Mouse (Mus musculus): Measurements from ENCODE around the gene Tcp11l1.

The Tcp11l1 gene

DNA sequence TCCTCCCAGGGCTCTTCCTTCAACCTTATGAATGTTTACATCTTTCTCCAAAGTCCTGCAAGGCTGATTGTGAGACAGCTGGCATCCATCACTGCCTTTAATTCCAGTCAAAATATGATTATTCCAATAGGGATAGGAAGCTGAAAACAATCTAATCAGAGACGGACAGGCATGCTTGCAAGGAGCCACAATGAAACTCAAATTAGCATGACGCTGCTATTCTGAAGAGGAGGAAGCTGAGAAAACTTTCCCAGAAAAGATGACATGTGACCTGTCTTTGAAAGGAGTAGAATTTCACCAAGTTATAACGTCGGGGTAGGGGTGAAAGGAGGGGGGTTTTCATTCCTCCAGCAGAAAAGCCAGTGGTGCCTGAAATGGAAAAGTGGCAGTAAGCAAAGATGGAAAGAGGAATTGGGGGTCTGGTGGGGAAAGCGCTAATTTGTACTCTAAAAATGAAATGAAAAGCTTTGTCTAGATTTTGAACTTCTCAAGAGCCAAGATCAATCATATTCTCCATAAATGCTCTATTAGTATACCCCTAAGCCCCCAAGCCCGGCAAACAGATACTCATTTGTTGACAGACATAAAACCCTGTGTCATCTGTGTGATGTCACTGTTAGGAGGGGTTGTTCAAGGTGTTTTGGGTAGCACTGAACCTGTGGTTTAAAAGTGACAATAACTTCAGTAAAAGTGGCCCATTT is 1.1 kb downstream of the Tcp11l1 start:
- peak; percentile 18 for DNase-seq (ENCODE audit: low spot score)

DNA sequence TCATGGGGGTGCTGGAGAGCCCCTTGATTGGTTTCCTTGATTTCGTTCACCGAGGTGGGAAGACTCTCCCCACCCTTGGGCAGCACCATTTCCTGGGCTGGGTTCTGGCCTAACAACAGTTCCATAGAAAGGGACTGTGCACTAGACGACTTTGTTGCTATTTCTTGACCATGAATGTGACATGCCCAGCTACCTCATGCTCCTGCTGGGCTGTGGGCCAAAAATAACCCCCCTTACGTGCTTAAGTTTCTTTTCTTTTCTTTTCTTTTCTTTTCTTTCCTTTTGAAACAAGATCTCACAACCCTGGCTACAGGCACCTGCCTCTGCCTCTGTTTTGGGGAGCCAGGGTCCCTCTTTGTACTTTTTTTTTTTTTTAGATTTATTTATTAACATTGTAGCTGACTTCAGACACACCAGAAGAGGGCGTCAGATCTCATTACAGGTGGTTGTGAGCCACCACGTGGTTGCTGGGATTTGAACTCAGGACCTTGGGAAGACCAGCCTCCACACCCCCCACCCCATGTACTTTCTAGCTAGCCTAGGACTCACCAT is 2.1 kb downstream of the Tcp11l1 start:
- DNase-seq (ENCODE audit: low spot score), result no peak

DNA sequence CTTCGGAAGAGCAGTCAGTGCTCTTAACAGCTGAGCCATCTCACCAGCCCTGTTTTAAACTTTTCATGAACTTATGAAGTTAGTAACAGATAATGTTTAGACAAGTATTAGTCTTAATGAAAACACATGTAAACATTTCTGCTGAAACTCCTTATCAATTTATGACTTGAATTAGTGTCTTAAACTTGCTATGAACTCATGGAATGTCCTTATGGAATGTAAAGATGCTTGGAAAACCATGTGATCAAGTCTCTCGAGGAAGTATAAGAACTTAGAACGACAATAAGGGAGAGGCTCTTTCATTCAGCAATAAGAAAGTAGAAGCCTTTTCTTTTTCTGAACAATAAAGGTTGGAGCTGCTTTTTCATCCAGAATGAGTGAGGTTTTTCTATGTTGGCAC is 7.6 kb downstream of the Tcp11l1 start:
- DNase-seq (ENCODE audit: low spot score), result no peak

DNA sequence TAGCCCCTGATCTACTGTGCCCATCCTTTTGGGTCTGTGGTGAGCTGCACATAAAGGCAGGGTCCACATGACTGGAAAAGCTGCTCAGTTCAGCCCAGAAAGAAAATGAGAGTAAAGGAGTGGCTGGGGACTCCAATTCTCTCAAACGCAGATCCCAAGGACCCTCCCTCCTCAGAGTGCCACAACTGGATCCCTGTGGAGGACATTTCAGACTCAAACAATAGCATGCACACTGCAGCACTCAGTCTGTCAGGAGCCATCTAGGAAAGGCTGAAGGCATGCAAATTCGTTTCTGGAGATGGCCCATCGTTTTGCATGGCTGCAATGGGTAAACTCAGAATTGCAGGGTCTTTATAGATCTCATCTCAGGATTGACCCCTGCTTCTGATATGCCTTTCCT is 8.8 kb downstream of the Tcp11l1 start:
- DNase-seq (ENCODE audit: low spot score), result no peak

DNA sequence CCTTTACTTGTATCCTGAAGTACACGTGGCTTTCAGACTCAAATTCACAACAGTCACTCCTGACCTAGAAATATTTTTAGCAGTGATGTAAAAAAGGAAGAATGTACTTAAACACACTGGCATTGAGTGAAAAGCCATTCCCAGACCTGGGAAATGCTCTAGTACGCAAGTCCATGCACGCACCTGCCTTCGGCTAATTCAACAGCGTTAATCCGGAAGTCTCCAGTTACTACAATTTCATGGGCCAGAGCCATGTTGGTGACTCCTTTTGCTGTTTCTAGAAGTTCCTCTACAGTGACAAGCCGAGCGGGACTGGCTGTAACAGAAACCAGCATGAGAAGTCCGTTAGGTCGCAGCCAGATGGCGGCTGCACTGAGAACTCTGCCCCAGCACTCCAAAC is 12.3 kb downstream of the Tcp11l1 start:
- DNase-seq (ENCODE audit: low spot score), result no peak

DNA sequence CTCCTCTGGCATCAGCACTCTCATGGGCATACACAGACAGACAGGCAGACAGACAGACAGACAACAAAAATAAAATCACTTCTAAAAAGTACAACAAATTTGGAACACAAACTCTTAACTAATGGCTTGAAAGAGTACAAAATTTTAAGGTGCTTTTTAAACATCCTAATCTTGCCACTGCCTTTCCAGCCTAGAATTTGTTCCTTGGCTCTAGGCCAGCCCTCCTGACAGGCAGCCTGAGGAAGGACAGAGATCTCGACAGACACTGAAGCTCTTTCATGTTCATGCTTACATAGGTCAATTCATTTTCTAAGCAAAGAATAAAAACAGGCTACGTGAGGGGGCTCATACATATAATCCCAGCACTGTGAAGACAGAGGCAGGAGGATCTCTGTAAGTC is 19.4 kb downstream of the Tcp11l1 start:
- no peak for DNase-seq (ENCODE audit: low spot score)

DNA sequence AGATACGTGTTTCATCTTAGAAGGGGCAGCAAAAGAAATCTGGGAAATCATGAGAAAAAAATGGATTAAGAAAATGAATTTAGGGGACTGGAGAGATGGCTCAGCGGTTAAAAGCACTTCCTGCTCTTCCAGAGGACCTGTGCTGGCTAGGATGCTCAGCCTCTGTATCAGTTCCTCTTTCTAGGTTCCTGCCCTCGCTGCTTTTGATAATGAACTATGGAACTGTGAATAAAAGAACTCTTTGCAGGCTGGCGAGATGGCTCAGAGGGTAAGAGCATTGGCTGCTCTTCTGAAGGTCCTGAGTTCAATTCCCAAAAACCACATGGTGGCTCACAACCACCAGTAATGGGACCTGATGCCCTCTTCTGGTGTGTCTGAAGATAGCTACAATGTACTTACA is 21.2 kb downstream of the Tcp11l1 start:
- no peak for DNase-seq (ENCODE audit: low spot score)

DNA sequence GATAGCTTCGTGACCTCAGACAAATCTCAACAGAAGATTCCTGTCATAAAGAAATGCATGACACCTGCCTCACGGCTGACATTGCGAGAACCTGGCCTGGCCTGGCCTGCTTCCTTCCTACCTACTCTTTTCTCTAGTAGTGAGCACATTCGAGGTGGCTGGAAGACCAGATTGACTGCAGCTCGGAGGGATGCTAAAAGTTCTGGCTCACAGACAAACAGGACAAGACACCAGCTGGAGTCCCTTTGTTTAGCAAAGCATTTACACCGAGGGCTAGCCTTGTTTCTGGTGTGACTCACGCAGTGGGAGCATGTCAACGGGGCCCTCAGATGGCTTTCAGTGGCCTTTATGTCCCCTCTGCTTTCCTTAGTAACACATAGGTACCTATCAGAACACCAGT is 23.2 kb downstream of the Tcp11l1 start:
- no peak for DNase-seq (ENCODE audit: low spot score)

DNA sequence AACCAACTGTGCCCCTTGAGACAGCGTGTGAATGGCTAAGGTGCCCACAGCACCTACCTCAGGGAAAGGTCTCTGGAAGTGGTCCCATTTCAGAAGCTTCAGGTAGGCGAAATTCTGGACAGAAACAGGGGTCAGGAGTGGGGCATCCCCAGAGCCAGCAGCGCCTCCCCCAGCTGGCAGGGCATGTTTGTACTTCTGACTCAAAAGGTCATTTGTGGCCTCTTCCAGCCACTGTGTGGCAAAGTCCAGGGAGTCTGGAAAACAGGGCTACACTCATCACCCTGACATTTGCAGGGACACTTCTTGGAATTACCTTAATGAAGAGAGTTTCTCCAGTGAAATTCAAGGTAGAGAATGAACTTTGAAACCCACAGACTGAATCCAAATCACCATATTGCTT is 23.6 kb downstream of the Tcp11l1 start:
- no peak for DNase-seq (ENCODE audit: low spot score)

DNA sequence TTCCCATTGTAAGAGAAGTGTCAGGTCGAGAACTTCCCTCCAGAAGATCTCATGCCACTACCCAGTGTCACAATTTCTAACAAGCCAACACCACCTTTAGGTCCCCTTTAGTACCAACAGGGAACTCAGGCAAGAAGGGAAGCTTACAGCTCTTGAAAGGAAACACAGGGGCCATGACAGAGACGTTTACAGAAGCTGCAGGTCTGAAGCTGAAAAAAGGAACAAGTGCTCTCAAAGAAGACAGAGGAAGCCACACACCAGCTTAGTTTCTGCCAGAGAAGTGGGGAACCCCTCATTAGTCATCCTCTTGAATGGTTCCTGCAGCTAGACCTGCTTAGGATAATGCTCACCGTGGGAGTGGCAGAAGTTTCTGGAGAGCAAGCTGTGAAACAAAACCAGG is 24.7 kb downstream of the Tcp11l1 start:
- DNase-seq (ENCODE audit: low spot score), result no peak

DNA sequence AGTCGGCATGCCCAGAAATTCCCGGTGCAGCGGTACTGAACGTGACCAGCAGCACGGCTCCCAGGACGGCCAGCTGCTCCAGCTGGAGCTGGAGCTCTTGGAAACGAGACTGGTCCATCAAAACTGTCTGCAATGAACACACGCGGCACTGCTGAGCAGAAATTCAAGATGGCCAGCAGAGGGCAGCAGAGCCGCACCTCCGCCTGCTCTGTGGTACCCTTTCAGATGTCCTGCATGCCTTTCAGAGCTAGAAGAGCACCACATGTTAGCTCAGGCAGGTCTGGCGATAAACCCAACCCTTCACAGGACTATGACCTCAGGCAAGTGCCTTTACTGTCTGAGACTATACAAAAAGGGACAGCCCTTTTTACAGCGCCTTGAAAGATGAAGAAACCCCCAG is 26.6 kb downstream of the Tcp11l1 start:
- peak; percentile 94 for DNase-seq (ENCODE audit: low spot score)

DNA sequence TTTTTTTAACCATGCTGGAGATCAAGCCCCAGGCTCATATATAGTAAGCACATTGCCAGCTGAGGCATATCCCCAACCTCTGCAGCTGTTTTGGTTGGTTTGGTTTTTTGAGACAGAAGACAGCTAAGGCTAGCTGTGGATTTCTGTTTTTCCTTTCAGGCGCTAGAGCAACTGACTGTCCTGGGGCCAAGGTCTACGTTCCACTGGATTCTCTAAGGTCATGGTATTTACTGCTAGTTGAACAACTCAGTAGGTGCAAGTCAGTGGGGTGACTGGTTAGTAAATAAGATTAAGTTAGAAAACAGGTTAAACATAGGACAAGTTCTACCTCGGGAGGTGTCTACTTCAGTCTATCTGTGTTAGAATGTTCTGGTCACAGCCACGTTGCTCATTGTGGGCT is 27.2 kb downstream of the Tcp11l1 start:
- DNase-seq (ENCODE audit: low spot score), result no peak

DNA sequence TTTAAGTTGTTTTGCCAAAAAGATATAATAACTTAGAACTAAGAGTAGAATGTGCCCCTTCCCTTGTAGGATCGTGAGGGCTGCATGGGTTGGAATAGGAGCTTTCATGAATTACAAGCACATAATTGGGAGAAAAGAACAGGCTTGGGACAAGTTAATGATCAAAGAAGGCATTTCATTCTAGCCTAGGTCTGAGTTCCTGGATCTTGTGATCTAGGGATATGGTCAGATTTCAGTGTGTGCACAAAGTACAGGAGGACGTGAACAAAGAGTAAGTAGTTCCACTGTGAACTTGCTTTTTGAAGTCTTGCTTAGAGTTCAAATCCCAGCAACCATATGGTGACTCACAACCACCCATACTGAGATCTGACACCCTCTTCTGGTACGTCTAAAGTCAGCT is 34.6 kb downstream of the Tcp11l1 start:
- DNase-seq (ENCODE audit: low spot score), result no peak

DNA sequence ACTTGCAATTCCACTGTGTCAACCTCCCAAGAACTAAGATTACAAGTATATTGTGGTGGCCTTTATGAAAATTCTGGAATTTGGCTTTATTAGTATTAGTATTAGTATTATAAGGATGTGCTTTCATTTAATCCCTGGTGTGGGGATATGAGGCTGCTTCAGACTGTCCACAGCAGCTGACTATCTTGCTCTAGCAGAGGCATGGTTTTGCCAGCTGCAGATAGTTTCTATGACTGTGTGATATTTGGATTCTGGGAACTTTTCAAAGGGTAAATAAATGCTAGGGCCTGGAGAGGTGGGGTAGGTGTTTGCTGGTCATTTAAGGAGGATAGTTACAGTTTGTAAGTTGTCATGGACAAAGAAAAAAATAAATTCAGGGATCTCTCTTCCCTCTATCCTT is 40.2 kb downstream of the Tcp11l1 start:
- no peak for DNase-seq (ENCODE audit: low spot score)

DNA sequence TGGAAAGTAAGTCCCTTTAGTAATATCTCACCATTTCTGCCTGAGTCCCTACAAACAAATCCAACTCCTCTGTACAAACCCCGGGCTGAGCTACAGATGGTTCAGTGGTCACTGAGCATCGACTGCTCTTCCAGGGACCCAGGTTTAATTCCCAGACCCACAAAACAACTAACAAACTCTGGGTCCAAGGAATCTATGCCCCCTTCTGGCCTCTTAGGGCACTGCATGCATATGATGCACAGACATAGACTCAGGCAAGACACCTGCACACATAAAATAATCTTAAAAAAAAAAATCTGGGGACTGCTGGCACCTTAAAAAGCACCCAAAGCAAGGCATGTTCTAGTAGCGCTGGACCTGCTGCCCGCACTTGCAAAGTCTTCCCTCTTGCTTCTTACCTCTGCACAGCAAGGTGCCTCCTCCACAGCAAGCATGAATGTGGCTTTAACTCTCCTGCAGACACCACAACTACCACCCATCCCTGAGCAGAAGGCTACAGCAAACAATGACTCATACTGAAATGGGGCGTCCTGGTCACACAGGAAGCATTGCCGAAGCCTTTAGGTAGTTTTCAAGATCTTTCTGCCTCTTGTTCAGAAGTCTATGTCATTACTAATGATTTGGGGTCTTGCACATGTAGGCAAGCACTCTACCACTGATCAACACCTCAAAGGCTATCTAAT is 42.7 kb downstream of the Tcp11l1 start:
- no peak for DNase-seq (ENCODE audit: low spot score)

DNA sequence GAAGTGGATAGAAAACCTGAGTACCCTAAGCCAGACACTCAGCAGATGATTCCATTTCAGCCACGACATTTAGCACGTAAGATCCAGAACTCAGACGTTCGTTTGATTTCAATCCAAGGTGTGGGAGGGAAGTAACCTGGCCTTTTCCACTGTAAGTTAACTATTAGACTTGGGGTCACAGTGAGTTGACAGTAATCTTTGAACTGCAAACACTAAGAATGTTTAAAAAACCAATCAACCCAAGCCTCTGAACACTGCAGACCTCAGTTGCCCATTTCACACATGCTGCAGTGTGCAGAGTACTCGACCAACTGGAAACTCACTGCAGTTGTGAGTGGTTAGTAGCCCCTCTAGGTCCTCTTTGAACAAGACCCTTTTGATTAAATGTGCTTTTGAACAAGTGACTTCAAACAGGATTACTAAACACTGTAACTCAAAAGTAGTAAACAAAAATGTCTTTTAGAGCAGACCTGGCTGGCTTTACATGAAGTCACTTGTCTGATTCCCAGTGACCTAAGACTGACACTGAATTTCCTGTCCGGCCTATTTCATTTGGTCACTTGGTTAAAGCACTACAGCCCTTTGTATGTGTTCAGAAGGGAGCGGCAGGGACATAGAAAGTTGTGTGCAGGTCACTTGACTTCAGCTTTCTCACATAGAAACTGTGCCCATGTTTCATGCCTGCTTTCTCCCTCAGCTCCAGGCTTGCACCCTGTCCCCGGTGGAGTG is 48.4 kb downstream of the Tcp11l1 start:
- DNase-seq (ENCODE audit: low spot score), result no peak

DNA sequence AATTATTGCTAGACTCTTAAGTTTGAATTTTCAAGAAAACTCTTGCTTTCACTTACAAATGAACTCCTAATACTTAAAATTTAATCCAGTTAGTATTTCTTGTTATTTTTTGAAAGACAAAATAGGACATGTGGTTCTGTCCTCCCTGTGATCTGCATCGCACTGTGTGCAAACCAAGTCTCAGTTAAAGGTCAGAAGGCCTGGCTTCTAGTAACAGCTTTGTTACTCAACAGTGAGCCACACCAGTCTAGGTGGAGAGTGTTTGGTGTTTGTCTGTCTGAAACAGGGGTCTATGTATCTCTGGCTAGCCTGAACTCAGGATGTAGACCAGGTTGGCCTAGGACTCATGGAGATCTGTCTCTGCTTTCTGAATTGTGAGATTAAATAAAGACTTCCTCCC is 53.3 kb downstream of the Tcp11l1 start:
- no peak for DNase-seq (ENCODE audit: low spot score)

DNA sequence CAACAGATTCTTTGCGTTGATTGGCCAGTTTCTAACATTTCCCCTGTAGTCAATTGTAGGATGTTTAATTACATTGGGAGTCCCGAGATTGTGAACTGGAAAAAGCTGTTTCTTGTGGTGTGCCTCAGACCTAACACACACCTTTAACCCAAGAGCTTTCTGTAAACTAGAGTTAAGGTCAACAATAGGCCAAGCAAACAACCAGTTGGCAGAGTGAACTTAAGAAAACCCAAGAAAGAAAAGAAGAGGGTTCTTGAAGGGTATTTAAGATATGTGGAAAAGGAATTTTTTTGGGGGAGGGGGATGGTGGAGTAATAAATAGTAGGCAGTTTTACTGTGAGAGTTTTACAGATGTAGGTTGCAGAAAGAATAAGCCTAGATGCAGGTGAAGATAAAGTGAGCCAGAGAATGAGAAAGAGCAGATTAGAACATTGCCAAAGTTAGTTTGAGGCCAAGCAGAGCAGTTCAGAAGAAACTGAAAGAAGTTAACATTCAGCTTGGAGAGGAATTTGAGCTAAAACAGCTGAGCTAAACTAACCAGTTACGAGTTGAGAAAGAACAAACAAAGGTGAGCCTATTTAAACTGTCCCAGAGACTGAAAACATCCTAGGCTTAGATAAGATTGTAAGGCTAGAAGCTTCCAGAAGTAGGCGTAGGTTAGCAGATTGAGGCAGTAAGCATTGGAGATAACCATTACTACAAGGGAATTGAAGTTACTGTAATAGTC is 95.8 kb downstream of the Tcp11l1 start:
- DNase-seq (ENCODE audit: low spot score), result no peak

DNA sequence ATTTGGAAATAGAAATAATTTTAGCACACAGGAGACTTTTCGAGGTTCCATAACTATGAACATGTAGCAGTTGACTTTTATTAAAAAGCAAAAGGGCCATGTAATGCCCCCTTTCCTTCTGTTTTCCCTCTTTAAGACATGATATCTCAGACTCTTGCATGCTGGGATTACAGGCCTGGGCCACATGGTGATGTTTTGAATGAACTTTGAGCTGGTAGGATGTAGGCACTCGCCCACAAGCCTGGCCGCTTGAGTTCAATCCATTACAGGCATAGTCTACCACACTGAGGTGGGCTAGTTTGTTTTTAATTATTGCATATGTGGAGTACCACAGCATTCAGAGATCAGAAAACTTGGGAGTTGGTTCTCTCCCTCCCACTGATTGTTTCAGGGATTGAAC is 97.2 kb downstream of the Tcp11l1 start:
- no peak for DNase-seq (ENCODE audit: low spot score)

Measured in embryo, embryonic 10 days (tissue).